Mouse (Mus musculus) right cerebral cortex, postnatal 4 days (tissue): ENCODE measurements around the gene Ly86.

Source experiments
- DNase-seq: peaks from one replicate; pipeline ENCODE4 v3.0.0-alpha.2; 2022

Ly86 gene

DNA sequence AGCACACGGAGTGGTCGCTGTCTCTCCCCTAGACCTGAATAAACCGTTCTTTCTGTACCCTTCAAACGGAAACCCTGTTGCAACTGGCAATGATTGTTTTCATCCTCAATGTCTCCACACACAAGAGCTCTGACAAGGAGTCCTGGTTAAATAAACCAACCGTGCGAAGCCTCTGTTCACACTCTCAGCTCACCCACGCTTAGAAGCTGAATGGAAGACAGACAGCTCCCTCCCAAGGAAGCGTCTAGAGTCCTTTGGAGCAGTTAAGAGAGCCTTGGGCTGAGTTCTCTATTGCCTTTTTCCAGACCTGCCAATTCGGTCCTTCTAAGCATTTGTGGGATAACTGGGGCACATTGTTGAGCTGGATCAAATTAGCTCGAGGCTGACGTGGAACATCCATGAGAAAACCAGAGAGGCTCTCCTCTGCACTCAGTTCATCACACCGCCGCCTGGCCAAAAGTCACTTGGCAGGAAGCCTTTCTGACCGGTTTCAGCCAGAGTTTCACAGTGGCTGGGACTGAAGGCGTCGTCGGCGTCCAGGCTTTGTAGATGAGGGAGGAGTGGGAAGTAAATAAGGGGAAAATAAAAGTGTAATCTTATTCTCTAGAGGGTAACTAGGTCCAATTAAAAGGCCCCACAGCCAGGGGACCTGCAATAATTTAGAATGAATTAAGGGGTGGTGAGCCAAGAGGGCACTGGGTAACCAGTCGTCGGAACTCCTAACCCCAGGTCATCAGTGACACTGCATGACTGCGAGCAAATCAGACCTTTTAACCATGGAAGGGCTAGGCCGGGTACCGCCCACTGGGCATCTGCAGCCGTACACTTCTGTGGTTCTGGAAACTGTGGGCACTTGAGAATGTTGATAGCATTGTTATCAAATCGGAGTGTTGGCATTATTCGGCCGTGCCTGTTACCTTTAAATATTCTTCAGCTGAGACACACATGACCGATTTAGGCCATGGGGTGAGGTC lies 115.2 kb downstream of the Ly86 start:
- DNase-seq = no peak

- no peak for DNase-seq
Observed at GRCm38 (mm10) chr13:37462049-37462702, 117.2 kb downstream of the Ly86 start.

- no peak for DNase-seq
Observed at GRCm38 (mm10) chr13:37465710-37466109, 120.7 kb downstream of the Ly86 start.

DNA sequence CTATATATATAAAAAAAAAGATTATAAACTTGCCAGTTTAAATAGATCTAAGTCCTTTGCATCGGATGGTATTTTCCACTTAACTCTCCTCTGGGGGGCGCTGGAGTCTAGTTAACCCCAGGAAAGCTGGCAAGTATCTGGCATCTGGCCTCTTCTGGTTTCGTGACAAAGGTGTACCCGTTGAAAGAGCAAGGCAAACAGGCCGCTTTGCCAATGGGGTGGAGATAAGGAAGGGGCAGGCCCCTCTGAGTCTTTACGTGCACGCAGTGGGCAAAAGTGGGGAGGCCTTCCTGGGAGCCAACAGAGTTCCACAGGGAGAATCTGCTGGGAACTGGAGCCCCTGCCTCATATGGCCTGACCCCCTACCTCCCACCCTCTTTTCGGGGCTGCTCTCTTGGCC lies 122.8 kb downstream of the Ly86 start:
- DNase-seq = peak; percentile 70
